Mouse (Mus musculus) midbrain, embryonic 11.5 days (tissue): ENCODE measurements around the gene Foxm1. TPM values are rescaled to one million over a fixed set of nuclear protein-coding genes. Genes with fewer than 3 reads are reported as not detected.

Source experiments
- ATAC-seq: fragments of 200-750 bp; cut with Nextera tagmentation; 2 replicates; pipeline ENCODE4 v1.8.0; 2017; ENCODE audit warnings: moderate TSS enrichment, moderate library complexity; ENCODE audit not compliant: low FRiP score
- DNase-seq: peaks from one replicate; pipeline ENCODE4 v3.0.0; 2015; ENCODE audit warnings: low spot score; ENCODE audit errors: missing footprints
- H3K27ac ChIP-seq: fragments of 300-500 bp; sonication (generic); 2 replicates; pipeline ENCODE4 v1.5.1; 2014; ENCODE audit warnings: low read depth, low read length
- H3K27me3 ChIP-seq: fragments of 300-500 bp; sonication (generic); 2 replicates; pipeline ENCODE4 v1.6.1; 2014; ENCODE audit warnings: mild to moderate bottlenecking, low read length, moderate library complexity, mixed read lengths; ENCODE audit not compliant: control insufficient read depth, insufficient read depth
- H3K36me3 ChIP-seq: fragments of 300-500 bp; sonication (generic); 2 replicates; pipeline ENCODE4 v1.6.1; 2014; ENCODE audit warnings: mild to moderate bottlenecking, low read length, moderate library complexity, mixed read lengths; ENCODE audit not compliant: control insufficient read depth, insufficient read depth
- H3K4me1 ChIP-seq: fragments of 300-500 bp; sonication (generic); 2 replicates; pipeline ENCODE4 v1.6.1; 2014; ENCODE audit warnings: low read length; ENCODE audit not compliant: control insufficient read depth, insufficient read depth
- H3K4me2 ChIP-seq: fragments of 300-500 bp; sonication (generic); 2 replicates; pipeline ENCODE4 v1.6.1; 2014; ENCODE audit warnings: mild to moderate bottlenecking, moderate library complexity
- H3K4me3 ChIP-seq: fragments of 300-500 bp; sonication (generic); 2 replicates; pipeline ENCODE4 v1.5.1; 2014; ENCODE audit warnings: low read depth, low read length
- H3K9ac ChIP-seq: fragments of 300-500 bp; sonication (generic); 2 replicates; pipeline ENCODE4 v1.6.1; 2014; ENCODE audit warnings: low read length
- H3K9me3 ChIP-seq: fragments of 300-500 bp; sonication (generic); 2 replicates; pipeline ENCODE4 v1.6.1; 2016; ENCODE audit warnings: low read length; ENCODE audit not compliant: control insufficient read depth
- WGBS: fragments of 180-500 bp; shearing (Covaris S2); extraction: QIAGEN DNeasy Blood & Tissue Kit; methylation state at CpG from one replicate; pipeline ENCODE4 v1.1.7; 2014; 5-methylcytosine and 5-hydroxymethylcytosine counted together
- polyA plus RNA-seq: library from polyadenylated mRNA; unstranded; fragments of >200 nt; fragmentation: Nextera tagmentation; extraction: Ambion mirVana; gene quantifications from 2 replicates; pipeline ENCODE4 v1.2.1, GENCODE M21; 2014

Gene Foxm1
- 49.8 and 55.3 TPM in 2 replicates for polyA plus RNA-seq

DNA sequence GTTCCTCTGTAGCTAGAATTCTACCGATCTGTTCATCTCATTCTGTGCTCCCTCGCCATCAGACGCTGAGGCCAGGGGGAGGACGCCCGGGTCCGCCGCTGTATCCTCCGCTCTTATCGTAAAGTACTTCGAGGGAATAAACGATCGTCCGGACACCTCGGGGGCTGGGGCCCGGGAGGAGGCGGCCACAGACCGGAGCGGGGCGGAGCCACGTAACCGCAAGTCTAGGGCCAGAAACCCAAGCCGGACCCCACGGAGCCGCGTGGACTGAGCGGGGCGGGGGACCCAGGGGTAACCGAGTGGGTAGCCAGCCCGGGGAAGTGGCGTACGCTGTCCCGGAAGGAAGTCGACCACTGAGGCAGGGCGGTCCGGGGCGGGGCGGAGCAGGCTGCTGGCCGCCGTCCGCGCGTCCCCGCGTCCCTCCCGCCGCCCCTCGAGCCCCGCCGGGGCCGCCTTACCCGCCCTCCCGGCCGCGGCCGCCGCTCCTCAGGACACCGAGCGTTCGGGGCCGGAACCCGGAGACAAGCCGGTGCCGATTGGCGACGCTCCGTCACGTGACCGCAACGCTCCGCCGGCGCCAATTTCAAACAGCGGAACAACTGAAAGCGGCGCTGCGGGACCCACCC is at the start of gene Foxm1, which contains the start of gene Rhno1:
Gene Foxm1, plus strand, starts transcription at position 587 of the 626 bp plus-strand sequence.
Gene Rhno1, minus strand, starts transcription at position 531 of the 626 bp plus-strand sequence.
- peak within 1 kb of the TSS; percentile 90 for H3K4me3 ChIP-seq
- peak within 1 kb of the TSS; percentile 90 for H3K27ac ChIP-seq
- WGBS: under 1% methylated on average over 69 of the region's 76 CpGs
- no peaks in the 10 kb centered on the region for H3K9me3 ChIP-seq
- ATAC-seq (peak; percentile 91), DNase-seq (peak; percentile 97)
- H3K36me3 ChIP-seq: peaks cover 24% of the 10 kb centered on the region
- no peaks in the 10 kb centered on the region for H3K27me3 ChIP-seq
- H3K4me1 ChIP-seq: peaks cover 10% of the 10 kb centered on the region
- H3K4me2 ChIP-seq: peak within 1 kb of the TSS; percentile 69
- H3K9ac ChIP-seq: peak within 1 kb of the TSS; percentile 95

DNA sequence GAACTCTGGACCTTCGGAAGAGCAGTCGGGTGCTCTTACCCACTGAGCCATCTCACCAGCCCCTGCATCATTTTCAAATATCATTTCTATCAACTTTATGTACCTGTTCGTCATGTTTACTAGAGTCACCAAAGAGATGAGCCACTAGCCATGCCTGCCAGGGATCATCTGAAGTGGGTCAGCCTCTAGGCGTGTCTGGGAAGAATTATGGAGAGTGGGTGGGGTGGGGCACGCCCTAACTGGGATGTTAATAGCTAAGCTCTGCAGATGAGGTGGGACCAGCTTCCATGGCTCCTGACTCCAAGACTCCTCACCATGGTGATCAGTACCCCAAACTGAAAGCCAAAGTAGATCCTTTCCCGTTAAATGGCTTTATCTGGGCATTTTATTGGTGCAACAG is 48.0 kb upstream of the Foxm1 start:
- H3K27ac ChIP-seq: no peak overlapping the region
- no peak overlapping the region for H3K4me2 ChIP-seq
- H3K36me3 ChIP-seq: no peaks in the 10 kb centered on the region
- no peak overlapping the region for H3K4me3 ChIP-seq
- 88% methylated on average over 6 of the region's 6 CpGs for WGBS
- H3K9ac ChIP-seq: no peak overlapping the region
- H3K27me3 ChIP-seq: no peaks in the 10 kb centered on the region
- no peak for ATAC-seq
- no peaks in the 10 kb centered on the region for H3K9me3 ChIP-seq
- DNase-seq: no peak
- H3K4me1 ChIP-seq: no peaks in the 10 kb centered on the region

DNA sequence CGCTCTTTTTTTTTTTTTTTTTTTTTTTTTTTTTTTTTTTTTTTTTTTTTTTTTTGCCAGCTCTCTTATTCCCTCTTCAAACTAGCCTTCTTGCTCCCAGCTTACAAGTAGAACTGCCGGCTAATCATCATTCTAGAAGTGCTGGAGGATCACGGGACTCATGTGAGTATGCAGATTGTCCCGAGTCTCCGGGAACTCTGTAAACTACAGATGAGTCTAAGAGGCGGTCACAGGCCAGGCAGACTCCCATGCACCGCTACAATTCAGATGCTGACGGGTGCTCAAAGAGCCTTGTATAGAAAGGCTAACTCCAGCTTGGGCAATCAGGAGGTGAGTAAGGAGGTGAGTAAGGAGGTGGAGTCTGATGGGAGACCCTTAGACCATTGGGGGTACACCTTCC is 47.2 kb upstream of the Foxm1 start:
- no peak overlapping the region for H3K9ac ChIP-seq
- no peaks in the 10 kb centered on the region for H3K4me1 ChIP-seq
- no peak overlapping the region for H3K27ac ChIP-seq
- H3K4me2 ChIP-seq: no peak overlapping the region
- H3K36me3 ChIP-seq: no peaks in the 10 kb centered on the region
- H3K9me3 ChIP-seq: no peaks in the 10 kb centered on the region
- H3K27me3 ChIP-seq: no peaks in the 10 kb centered on the region
- WGBS: 82% methylated on average over 8 of the region's 8 CpGs
- no peak overlapping the region for H3K4me3 ChIP-seq
- DNase-seq: no peak
- ATAC-seq: no peak

DNA sequence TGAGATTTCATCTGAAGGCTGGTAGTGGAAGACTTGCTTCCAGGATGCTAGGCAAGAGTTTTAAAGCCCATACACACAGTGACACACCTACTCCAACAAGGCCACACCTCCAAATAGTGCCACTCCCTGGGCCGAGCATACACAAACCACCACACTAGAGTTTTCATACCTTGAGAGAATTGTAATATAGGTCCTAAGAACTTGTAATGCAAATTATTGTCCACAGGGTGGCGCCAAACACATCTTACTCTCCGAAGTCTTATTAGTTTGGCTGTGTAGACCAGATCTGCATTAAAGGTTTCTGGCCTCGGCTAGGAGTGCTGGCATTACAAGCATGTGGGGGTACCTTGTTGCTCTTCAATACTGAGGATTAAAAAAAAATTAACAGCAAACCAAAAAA is 44.5 kb upstream of the Foxm1 start:
- H3K36me3 ChIP-seq: peaks cover 2% of the 10 kb centered on the region; the same call in 1 of the 2 replicates
- H3K4me2 ChIP-seq: no peak overlapping the region
- no peak overlapping the region for H3K9ac ChIP-seq
- H3K27ac ChIP-seq: no peak overlapping the region
- no peaks in the 10 kb centered on the region for H3K4me1 ChIP-seq
- H3K9me3 ChIP-seq: no peaks in the 10 kb centered on the region
- ATAC-seq (peak; percentile 62; the same call in 1 of the 2 replicates), DNase-seq (peak; percentile 95)
- H3K4me3 ChIP-seq: no peak overlapping the region
- H3K27me3 ChIP-seq: no peaks in the 10 kb centered on the region
- WGBS: 14% methylated on average over 4 of the region's 4 CpGs

DNA sequence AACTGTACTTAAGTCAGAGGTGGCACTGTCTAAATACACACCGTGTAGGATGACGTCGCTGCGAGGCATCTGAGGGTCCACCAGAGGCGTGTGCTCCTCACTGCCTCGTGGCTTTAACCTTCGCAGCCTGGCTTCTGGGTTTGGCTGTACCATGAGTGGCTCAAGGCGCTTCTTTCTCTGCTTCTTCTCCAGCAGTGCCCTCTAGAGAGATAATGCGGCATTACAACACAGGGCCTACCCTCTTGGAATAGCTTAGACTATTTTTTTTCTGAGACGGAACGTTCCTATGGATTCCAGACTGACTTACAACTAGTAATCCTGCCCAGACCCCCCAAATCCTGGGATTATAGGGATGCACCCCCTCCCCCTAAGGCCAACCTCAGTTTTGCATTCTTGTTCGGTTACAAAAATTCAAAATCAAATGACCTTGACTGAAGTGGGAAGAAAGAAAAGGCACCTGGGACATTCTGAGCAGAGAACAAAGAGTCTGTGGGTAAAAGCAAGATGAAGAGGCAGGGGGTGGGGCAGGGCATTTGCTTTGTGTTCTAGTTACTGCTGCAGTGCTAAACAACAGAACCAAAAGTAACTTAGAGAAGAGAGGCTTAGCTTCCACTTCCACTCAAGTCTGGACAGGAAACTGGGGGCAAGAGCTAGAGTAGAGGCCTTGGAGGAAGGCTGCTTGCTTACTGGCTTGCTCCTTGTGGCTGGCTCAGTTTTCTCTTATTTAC is 28.2 kb upstream of the Foxm1 start:
- Histone ChIP-seq H3K4me1 (no peaks in the 10 kb centered on the region), H3K4me3 (no peak overlapping the region), H3K9me3 (no peaks in the 10 kb centered on the region; the same call in 1 of the 2 replicates), H3K27me3 (no peaks in the 10 kb centered on the region), H3K9ac (no peak overlapping the region), H3K36me3 (peaks cover 11% of the 10 kb centered on the region; the same call in 1 of the 2 replicates), H3K27ac (no peak overlapping the region), H3K4me2 (no peak overlapping the region)
- DNase-seq (peak; percentile 92), ATAC-seq (peak; percentile 83)
- 26% methylated on average over 12 of the region's 12 CpGs for WGBS

DNA sequence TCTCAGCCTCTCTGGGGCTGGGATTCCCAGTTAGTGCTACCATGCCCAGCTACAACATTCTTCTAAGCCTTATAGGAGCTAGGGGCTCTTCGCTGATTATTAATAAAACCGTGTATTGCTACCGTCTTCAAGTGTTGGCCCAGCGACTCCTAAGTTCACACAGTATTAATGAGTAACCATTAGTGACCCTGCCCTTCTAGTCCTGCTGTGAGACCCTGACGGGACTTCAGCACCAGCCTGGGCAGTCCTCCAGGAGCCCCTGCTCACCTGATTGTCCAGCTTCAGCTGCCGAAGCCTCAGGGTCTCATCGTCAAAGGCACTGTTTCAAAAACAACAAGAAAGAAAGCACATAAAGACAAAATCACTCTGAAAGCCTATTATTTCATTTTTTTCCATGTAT is 25.3 kb upstream of the Foxm1 start:
- DNase-seq: no peak
- WGBS: 85% methylated on average over 7 of the region's 7 CpGs
- Histone ChIP-seq H3K9me3 (no peaks in the 10 kb centered on the region), H3K27ac (no peak overlapping the region), H3K9ac (no peak overlapping the region), H3K36me3 (no peaks in the 10 kb centered on the region), H3K4me2 (no peak overlapping the region), H3K4me1 (no peaks in the 10 kb centered on the region), H3K27me3 (no peaks in the 10 kb centered on the region), H3K4me3 (no peak overlapping the region)
- ATAC-seq: no peak

DNA sequence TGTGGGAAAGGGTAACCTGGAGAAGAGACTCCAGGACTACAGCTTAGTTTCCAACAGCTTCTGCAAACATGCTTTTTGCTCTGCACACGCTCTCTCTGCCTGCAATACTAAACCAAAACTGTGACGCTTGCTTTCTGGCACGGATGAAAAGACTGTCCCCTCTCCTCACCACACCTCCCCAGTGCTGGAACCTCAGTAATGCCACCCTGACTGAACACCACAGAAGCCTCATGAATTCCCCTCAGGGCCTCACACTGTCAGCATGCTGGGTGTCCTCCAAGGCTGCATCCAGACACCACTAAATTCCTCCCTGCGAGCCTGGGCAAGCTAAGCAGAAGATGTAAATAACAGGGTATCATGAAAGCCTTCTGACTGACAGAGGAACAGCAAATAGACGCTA is 23.9 kb upstream of the Foxm1 start:
- Histone ChIP-seq H3K4me1 (no peaks in the 10 kb centered on the region), H3K4me3 (no peak overlapping the region), H3K9ac (no peak overlapping the region; the same call in 1 of the 2 replicates), H3K27ac (no peak overlapping the region), H3K4me2 (no peak overlapping the region), H3K9me3 (no peaks in the 10 kb centered on the region), H3K36me3 (no peaks in the 10 kb centered on the region), H3K27me3 (no peaks in the 10 kb centered on the region)
- WGBS: 58% methylated on average over 5 of the region's 5 CpGs
- DNase-seq: no peak
- ATAC-seq: no peak

DNA sequence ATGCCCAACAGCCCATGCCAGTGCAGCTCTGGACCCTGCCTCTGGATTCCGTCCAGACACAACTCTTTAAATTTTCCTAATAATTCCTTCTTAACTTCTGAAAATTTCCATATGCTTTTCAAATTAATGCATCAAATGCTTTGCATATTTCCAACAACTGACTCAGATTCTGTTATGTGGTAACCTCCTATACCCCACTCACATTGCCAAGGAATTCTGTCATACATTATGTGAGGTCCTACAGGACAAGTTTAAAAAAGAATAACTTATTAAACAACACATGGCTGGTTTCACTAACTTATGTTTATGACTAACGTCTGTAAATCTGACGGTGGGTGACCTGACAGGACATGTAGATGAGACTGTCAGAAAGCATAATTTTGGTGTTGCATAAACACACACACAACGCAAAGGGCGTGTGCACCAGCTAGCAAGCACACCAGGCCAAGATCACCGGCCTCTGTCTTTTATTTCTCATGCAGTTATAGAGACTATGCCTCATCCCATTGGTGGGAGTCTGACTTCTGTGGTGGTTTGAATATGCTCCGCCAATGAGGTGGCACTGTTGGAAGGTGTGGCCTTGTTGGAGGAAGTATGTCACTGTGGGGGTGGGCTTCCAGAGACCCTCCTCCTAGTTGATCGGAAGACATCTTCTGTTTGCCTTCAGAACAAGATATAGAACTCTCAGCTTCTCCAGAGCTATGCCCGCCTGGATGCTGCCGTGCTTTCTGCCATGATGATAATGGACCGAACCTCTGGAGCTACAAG is 20.6 kb upstream of the Foxm1 start:
- DNase-seq: no peak
- ATAC-seq: no peak
- H3K4me2 ChIP-seq: no peak overlapping the region

DNA sequence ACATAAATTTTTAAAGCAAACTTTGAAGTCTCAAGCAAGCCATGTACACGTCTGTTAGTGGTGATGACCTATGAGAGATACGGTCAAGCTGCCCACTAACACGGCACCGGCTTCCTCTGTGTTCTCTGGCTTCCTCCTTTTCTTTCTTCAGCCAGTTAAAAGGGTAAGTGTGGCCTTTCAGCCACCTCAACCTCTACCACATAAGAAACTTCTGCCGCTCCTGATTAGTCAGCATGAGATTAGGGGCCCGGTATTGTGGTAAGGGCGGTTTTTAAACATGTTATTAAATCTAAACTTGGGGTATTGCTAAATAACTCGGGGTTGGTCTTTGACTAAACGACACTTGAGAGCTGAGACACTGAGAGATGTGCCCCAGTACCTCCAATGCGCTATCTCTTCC is 17.1 kb upstream of the Foxm1 start:
- H3K27ac ChIP-seq: no peak overlapping the region
- no peak overlapping the region for H3K4me3 ChIP-seq
- no peaks in the 10 kb centered on the region for H3K9me3 ChIP-seq
- no peaks in the 10 kb centered on the region for H3K4me1 ChIP-seq
- no peak overlapping the region for H3K9ac ChIP-seq
- ATAC-seq: no peak
- no peaks in the 10 kb centered on the region for H3K27me3 ChIP-seq
- 93% methylated on average over 10 of the region's 10 CpGs for WGBS
- no peak for DNase-seq
- H3K36me3 ChIP-seq: no peaks in the 10 kb centered on the region
- no peak overlapping the region for H3K4me2 ChIP-seq

More for the DNA sequence above, 20.6 kb upstream of the Foxm1 start:
- 96% methylated on average over 11 of the region's 11 CpGs for WGBS
- Histone ChIP-seq H3K27ac (no peak overlapping the region), H3K4me1 (no peaks in the 10 kb centered on the region), H3K9ac (no peak overlapping the region), H3K36me3 (no peaks in the 10 kb centered on the region), H3K27me3 (no peaks in the 10 kb centered on the region), H3K9me3 (no peaks in the 10 kb centered on the region), H3K4me3 (no peak overlapping the region)
